Mouse (Mus musculus): Measurements from ENCODE around the gene Gm21992. TPM values are rescaled to one million over a fixed set of nuclear protein-coding genes. Genes with fewer than 3 reads are reported as not detected.
"Not testable (repeated sequence)": the region's sequence is repeated elsewhere in the genome, so short reads cannot be mapped to it uniquely, and the experiment has no call there.

The Gm21992 gene
- total RNA-seq, 2 experiments from 2014 or later = 9.0 to 11.9 TPM

GRCm38 (mm10) chr19:4820678-4821303 is 9.4 kb upstream of the Gm21992 start:
- peak; percentile 85 for DNase-seq
- intact Hi-C loops (cut with DNase I; ENCODE audit: low total_unique reads) = no loop called here

GRCm38 (mm10) chr19:4817182-4817835 is 5.9 kb upstream of the Gm21992 start:
- intact Hi-C loops (cut with DNase I; ENCODE audit: low total_unique reads) = no loop called here

GRCm38 (mm10) chr19:4813015-4813414 is 1.6 kb upstream of the Gm21992 start:
- no peak for DNase-seq
- intact Hi-C loops (cut with DNase I; ENCODE audit: low total_unique reads) = loop anchor here (2.0 kb wide), 1 partner anchor 58 kb away; no protein-coding TSS in a partner anchor

More at GRCm38 (mm10) chr19:4817182-4817835, 5.9 kb upstream of the Gm21992 start:
- DNase-seq = no peak

- DNase-seq = not testable (repeated sequence)
- intact Hi-C loops (cut with DNase I; ENCODE audit: low total_unique reads) = loop anchor here (2.0 kb wide), 1 partner anchor 58 kb away; no protein-coding TSS in a partner anchor
These were observed 1.0 kb upstream of the Gm21992 start for GRCm38 (mm10) chr19:4812334-4812949.

GRCm38 (mm10) chr19:4811909-4812242 is 464 bp upstream of the Gm21992 start:
- intact Hi-C loops (cut with DNase I; ENCODE audit: low total_unique reads) = loop anchor here (2.0 kb wide), 1 partner anchor 57 kb away; no protein-coding TSS in a partner anchor
- DNase-seq = no peak

- intact Hi-C loops (cut with DNase I; ENCODE audit: low total_unique reads) = no loop called here
- DNase-seq = peak; percentile 78
These were observed 708 bp downstream of the Gm21992 start for GRCm38 (mm10) chr19:4810746-4811062.

GRCm38 (mm10) chr19:4810309-4810708 is 1.1 kb downstream of the Gm21992 start:
- intact Hi-C loops (cut with DNase I; ENCODE audit: low total_unique reads) = no loop called here
- no peak for DNase-seq

- DNase-seq = no peak
- intact Hi-C loops (cut with DNase I; ENCODE audit: low total_unique reads) = loop anchor here (5.0 kb wide), 1 partner anchor 36 kb away; no protein-coding TSS in a partner anchor
These were observed 8.1 kb downstream of the Gm21992 start for GRCm38 (mm10) chr19:4803283-4803682.

- no peak for DNase-seq
- intact Hi-C loops (cut with DNase I; ENCODE audit: low total_unique reads) = loop anchor here (5.0 kb wide), 1 partner anchor 35 kb away; no protein-coding TSS in a partner anchor
These were observed 8.7 kb downstream of the Gm21992 start for GRCm38 (mm10) chr19:4802691-4803091.

- no peak for DNase-seq
- intact Hi-C loops (cut with DNase I; ENCODE audit: low total_unique reads) = no loop called here
These were observed 12.3 kb downstream of the Gm21992 start for GRCm38 (mm10) chr19:4799083-4799482.

GRCm38 (mm10) chr19:4797846-4798245 is 13.6 kb downstream of the Gm21992 start:
- intact Hi-C loops (cut with DNase I; ENCODE audit: low total_unique reads) = no loop called here
- DNase-seq = no peak

- DNase-seq = no peak
- intact Hi-C loops (cut with DNase I; ENCODE audit: low total_unique reads) = no loop called here
These were observed 15.5 kb downstream of the Gm21992 start for GRCm38 (mm10) chr19:4795929-4796328.

GRCm38 (mm10) chr19:4793831-4794422 is 17.5 kb downstream of the Gm21992 start, which contains the start of gene Rbm4:
Rbm4 (minus strand) TSS chr19:4793901.
- intact Hi-C loops (cut with DNase I; ENCODE audit: low total_unique reads) = no loop called here
- DNase-seq = peak; percentile 95

GRCm38 (mm10) chr19:4793281-4793830 is 18.1 kb downstream of the Gm21992 start:
- no peak for DNase-seq
- intact Hi-C loops (cut with DNase I; ENCODE audit: low total_unique reads) = no loop called here

- no peak for DNase-seq
- intact Hi-C loops (cut with DNase I; ENCODE audit: low total_unique reads) = no loop called here
These were observed 25.1 kb downstream of the Gm21992 start for GRCm38 (mm10) chr19:4786313-4786712.

- no peak for DNase-seq
These were observed 26.2 kb downstream of the Gm21992 start for GRCm38 (mm10) chr19:4785206-4785605.

GRCm38 (mm10) chr19:4782891-4783290 is 28.5 kb downstream of the Gm21992 start:
- no peak for DNase-seq

More at GRCm38 (mm10) chr19:4785206-4785605, 26.2 kb downstream of the Gm21992 start:
- intact Hi-C loops (cut with DNase I; ENCODE audit: low total_unique reads) = no loop called here

GRCm38 (mm10) chr19:4772785-4773184 is 38.6 kb downstream of the Gm21992 start:
- no peak for DNase-seq
- intact Hi-C loops (cut with DNase I; ENCODE audit: low total_unique reads) = no loop called here

More at GRCm38 (mm10) chr19:4782891-4783290, 28.5 kb downstream of the Gm21992 start:
- intact Hi-C loops (cut with DNase I; ENCODE audit: low total_unique reads) = no loop called here

GRCm38 (mm10) chr19:4767507-4768148 is 43.8 kb downstream of the Gm21992 start:
- no peak for DNase-seq
- intact Hi-C loops (cut with DNase I; ENCODE audit: low total_unique reads) = loop anchor here (5.0 kb wide), 1 partner anchor 35 kb away; no protein-coding TSS in a partner anchor
